Mouse (Mus musculus) adrenal gland, postnatal 25 days (tissue): Measurements from ENCODE around the gene Ggt5. TPM values are rescaled to one million over a fixed set of nuclear protein-coding genes. Genes with fewer than 3 reads are reported as not detected.

ENCODE experiments used
- DNase-seq: peaks from one replicate; pipeline ENCODE4 v3.0.0; 2021; ENCODE audit warnings: mixed read lengths
- total RNA-seq: library from RNA; stranded (reverse); gene quantifications from 2 replicates; pipeline ENCODE4 v1.2.3, GENCODE M21; 2021

The Ggt5 gene
- total RNA-seq, 1 experiment from 2014 or later = 6.8 TPM

GRCm38 (mm10) chr10:75626991-75627390, 37.9 kb downstream of the Ggt5 start:
- DNase-seq = no peak

DNA sequence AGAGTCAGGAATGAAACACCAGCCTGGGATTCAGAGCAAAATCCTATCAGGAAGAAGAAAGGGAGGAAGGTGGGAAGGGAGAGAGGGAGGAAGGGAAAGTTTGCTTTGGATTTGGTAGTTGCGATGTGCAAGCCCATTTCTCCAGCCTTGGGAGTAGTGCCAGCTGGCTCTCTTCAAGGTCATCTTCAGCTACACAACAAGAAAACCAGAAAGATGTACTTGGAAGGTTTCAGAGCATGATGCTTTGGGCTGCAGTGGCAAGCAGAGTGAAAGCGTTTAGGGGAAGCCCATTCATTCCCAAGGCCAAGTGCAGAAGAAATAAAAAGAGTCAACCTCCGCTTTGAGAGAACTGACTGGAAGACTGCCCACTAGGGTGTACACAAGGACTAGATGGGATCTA, 38.4 kb downstream of the Ggt5 start:
- peak; percentile 74 for DNase-seq

DNA sequence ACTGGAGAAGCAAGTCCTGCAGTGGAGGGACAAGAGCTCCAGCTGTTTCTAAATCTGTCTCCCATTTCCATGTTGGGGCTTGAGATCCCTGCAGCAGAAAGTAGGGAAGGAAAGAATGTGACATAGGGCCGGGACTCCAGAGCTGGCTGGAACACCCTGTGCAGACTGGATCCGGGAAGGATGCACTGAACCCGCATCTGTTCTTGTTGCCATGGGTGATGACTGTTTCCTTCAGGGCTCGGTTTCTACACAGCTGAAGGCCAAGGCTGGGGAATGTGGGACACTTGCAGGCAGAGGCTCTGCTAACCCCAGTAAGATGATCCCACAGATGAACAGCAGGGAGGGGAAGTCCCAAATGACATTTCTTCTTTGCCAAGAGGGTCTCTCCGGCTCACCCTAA, 43.5 kb downstream of the Ggt5 start:
- DNase-seq = no peak

DNA sequence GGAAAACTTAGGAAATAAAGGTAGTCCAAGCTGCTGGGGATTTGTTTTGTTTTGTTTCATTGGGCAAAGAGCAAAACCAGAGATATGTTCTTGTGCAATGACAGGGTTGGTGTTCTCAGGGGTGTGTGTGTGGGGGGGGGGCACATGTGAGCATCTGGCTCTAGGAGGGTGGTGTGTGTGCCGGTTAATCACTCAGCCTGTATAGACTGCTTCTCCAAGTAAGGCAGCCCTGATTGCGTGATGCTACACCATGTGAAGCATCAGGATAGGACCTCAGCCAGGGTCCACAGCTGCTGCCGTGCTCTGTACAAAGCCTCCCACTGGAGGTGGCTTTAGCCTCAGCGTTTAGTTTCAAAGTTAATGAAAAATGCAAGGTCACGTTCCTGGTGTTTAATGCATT, 43.9 kb downstream of the Ggt5 start:
- no peak for DNase-seq

DNA sequence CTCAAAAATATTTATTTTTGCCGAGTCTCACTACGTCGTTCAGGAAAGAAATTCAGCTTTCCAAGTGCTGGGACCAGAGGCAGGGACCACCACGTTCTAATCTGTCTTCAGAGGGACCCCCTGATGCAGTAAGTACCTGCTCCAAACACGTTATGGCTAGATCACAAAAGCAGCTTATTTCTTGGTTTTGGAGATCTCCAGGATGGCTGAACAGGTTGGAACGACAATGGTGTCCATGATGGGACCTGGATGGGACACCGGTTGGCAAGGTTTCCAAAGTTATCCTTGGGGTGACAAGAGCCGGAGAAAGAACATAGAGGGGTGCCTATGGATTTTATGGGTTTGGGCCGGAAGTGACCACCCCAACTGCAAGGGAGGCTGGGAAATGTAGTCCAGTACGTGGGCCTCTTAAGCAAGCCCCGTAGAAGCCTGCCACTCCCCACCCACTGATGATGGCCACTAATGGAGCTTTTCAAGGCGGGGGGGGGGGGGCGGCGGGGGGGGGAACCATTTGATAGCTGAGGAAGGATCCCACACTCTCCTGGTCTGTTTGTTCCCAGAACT, 44.5 kb downstream of the Ggt5 start:
- no peak for DNase-seq

DNA sequence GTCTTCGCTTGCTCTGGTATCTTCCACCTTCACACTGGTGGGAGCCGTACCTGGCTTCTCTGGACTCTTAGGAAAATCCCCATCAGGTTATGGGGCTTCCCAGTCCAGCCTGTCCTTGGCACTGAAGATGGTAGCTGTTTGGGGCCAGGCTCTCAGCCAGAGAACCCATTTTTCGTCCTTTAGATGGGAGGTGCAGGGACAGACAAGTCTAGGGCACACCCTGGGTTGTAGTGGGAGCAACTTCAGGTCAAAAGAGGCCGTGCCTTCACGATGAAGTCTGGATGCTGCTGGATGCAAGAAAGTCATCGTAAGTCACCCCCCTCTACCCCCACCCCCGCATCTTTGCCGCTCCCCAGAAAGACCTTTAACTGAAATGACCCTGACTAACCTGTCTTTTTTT, 45.5 kb downstream of the Ggt5 start:
- DNase-seq = no peak

DNA sequence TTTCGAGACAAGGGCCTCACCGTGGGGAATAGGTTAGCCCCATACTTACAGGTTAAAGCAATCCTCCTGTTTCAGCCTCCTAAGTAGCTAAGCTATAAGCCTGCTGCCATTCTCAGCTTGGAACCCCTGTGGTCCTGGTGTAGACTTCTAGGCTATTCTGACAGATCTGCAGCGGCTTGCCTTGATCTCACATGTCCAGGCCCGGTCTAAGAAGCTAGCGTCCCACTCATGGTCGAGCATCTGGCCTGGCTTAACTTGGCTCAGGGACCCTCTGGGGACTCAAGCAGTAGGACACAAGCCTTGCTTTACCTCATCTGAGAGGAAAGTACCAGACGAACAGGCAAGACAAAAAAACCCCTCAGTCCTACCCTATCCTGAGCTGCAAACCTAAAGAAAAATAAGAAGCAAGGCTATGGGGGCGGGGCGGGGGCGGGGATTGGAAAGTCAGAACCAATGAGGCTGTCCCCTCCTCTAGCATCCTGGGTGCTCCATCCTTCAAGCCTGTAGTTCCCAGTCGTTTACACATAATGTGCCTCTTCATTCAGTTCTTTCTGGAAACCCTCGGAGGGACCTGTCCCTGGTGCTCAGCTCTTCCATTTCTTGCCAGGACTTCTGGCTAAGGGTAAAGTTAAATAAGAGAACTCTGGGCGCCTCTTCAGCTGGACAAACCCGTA, 46.0 kb downstream of the Ggt5 start:
- DNase-seq = no peak

GRCm38 (mm10) chr10:75635693-75636055, 46.5 kb downstream of the Ggt5 start:
- DNase-seq = peak; percentile 83

DNA sequence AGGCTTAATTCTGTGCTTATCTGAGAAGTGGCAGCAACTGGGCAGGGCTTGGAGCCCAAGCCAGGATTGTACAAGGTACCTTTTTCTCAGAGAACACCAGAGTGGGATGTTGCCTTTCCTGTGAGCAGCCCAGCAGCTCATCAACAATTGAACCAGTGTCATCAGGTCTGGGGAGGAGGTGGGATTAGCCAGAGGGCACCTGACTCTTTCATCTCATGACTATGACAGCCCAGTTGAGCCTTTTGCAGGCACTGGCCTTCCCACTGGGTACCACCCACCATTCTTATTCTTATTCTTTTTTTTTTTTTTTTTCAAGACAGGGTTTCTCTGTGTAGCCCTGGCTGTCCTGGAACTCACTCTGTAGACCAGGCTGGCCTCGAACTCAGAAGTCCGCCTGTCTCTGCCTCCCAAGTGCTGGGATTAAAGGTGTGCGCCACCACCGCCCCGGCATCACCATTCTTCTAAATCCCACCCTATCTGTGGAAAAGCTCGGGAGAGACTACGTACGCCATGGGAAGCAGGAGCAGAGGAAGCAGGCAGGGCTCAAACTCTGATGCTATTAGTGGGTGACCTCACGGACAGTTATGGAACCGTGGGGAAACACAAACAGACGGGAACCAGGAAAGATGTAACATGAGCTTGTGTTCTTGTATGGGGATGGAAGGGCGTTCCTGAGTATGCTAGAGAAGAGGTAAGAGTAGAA, 47.1 kb downstream of the Ggt5 start:
- no peak for DNase-seq

- no peak for DNase-seq
These were observed 48.6 kb downstream of the Ggt5 start for GRCm38 (mm10) chr10:75637711-75638110.

DNA sequence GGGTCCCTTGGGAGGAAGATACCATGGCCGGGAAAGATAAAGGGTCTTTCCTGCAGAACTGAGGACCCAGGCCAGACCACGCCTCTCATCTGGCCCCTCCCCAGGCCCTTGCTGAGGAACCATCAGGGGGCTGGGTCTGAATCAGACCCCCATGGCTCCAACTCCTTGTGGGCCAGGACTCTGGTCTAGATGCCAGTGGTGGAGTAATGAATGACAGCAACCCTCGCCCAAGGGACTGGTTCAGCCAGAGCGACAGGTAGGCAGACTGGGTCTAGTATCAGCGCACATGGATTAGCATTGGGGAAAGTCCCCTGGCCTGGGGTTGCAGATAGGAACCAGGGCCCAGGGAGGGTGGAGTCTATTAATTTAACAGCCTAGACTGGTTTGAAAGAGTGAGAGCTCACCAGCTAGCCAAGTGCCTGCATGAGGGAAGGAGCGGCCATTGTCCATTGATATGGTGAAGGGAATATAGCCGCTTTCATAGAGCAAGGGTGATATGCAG, 52.6 kb downstream of the Ggt5 start:
- DNase-seq = no peak

DNA sequence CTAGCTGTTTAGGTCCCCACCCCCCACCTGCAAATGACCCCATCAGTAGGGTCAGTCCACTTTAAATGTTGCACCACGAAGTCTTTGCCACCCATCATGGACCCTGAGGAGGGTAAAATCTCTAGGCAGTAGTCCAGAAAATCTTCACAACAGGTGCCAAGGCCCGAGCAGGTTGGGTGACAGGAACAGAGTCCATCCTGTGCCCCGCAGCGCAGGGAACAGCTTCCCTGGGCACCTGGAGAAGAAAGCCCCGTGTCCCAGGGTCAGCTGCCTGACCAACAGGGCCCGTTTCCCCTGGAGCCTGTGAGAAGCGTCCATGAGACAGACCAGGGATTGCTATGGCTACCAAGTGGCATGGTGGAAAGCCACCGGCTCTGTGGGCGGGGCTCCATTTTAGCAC, 53.3 kb downstream of the Ggt5 start:
- no peak for DNase-seq

DNA sequence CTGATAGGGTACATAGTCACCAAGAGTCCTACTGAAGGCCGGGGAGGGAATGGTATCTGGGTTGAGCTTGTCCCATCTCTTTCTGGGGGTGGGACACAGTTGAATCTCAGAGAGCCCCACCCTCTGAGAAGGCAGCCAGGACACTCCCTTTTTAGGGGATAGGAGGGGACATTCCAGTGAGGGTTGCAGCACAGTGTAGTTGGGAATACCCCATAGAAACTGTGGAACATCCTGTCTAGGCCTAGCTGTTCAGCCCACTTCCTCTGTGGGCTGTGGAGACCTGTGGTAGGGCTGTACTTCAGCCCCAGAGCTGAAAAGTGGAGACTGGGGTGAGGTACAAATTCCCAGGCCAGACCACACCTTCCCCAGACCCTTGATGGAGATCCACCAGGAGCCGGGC, 53.8 kb downstream of the Ggt5 start:
- DNase-seq = no peak

GRCm38 (mm10) chr10:75643741-75644343, 54.7 kb downstream of the Ggt5 start, which contains the start of gene Susd2:
Gene Susd2 (minus strand): TSS chr10:75644008.
- DNase-seq = peak; percentile 62

DNA sequence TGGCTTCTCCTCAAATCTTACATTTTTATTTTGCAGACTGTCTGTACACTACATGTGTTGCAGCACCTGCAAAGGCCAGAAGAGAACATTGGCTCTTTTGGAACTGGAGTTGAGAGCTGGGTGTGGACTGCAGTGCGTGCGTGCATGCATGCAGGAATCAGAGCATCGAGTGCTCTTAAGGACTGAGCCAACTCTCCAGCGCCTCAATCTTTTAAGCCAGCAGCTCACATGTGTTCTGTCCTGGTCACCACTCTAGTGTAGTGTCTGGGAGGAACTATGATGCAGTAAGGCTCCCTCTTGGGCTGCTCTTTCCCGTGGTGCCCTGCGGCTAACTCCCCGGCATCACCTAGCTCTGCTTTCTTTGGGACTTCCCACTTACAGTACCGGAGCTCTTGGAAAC, 56.5 kb downstream of the Ggt5 start:
- DNase-seq = no peak

GRCm38 (mm10) chr10:75646406-75646805, 57.3 kb downstream of the Ggt5 start:
- no peak for DNase-seq

DNA sequence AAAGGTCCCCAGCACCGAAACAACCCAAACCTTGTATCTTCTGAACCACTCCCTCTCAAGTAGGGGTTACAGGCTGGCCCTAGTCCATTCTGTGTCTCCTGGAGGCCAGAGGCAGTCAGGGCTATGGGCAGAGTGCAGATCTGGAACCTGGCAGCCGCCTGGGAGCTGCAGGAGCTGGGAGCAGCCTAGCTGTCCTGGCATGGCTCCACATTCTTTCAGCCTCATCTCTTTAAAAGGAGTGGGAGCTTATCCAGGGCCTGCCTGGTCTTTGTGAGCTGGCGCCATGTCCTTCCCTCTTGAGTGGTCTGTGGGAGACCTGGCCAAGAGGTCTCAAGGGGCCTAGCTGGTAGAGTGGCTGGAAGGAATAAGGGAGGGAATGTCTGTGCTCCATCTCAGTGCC, 58.2 kb downstream of the Ggt5 start:
- no peak for DNase-seq

DNA sequence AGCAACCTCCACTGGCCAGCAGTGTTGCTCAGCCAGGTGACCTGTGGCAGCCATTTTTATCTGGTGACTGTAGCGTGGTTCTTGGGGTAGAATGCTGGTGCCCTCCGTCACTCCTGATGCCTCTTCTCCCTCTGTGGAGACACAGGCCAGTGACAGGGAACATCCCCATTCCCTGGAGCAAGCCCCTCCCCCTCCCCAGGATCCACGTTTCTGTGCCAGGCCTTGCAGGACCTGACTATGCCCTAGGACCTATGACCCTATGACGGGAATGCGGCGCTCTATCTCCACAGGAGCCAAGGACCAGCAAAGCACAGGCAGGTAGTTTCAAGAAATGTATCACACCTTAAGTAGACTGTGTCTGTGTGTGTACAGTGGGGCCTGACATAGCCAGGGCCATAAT, 59.0 kb downstream of the Ggt5 start:
- DNase-seq = no peak

GRCm38 (mm10) chr10:75649001-75649400, 59.9 kb downstream of the Ggt5 start:
- no peak for DNase-seq

- no peak for DNase-seq
These were observed 60.4 kb downstream of the Ggt5 start for GRCm38 (mm10) chr10:75649406-75649995.

DNA sequence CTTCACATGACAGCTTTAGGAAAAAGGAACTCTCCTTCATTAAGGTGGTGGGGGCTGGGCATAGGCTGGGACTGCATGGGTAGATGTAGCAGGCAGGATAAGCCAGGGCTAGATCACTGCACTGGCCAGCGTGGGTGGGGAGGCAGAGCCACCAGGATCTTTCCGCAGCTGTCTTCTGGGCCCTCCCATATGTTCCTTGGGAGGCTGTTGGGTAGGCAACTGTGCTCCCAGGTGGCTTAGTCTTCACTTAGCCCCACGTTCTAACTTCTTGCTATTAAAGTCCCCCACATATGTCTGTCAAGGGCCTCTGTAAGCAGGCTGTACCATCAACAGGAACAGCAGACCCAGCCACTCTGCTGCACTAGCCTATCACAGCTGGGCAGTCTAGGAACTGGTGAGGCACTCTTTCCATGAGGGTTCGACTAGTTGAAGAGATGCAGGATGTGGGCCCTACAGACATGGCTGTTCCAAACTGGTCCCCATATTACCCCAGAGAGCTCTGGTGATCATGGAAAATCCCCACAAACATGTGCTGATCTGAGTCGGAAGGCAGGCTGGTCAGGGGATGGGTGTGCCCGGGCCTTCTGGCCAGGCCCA, 61.3 kb downstream of the Ggt5 start:
- DNase-seq = no peak

DNA sequence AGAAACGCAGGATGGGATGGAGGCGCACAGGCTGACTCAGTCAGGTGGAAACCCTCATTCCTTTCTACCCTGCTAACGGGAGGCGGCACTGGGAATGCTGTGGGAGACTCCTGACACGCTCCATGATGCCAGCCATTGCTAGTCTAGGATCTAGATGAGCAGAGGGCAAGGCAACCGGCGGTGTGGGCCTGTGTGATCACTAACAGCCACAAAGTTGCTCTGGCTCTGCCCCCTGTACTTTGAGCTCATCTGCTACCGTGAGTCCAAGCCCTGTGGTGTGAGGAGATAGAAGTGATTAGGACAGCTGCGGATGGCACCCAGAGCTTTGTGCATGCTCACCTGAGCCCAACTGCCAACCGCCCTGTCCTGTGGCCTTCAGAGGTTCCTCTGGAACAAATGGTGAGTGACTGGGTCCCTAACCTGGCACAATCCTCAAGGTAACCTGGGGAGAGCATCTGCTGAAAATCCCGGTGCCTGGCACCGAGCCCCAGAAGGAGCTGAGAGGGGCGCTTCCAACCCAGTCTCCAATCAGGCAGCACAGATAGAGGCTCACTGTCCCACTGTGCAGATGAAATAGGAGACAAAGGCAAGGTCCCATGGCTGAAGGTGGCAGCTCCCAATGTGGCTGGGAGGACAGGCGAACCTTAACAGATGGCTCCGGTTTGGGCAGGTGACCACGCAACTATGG, 62.4 kb downstream of the Ggt5 start:
- DNase-seq = no peak
